27 mouse cellular contexts compared by ENCODE assay signal in genomic region chr7:105356064-105356463, GRCm38 (mm10). TPM values are rescaled to one million over a fixed set of nuclear protein-coding genes. Genes with fewer than 3 reads are reported as not detected.
DNase-seq lines count a peak whose midpoint lies in the region; ATAC-seq and TF ChIP-seq lines count a peak whose summit lies in the region.
"Not testable (repeated sequence)": the region's sequence is repeated elsewhere in the genome, so short reads cannot be mapped to it uniquely, and the experiment has no call there.
"Had no signal": no experiment of that assay in that cellular context is flagged by ENCODE, and none has a peak within 500 bp of the region (broad histone marks: within the 10 kb centered on the region; RNA-seq: fewer than 3 reads in every experiment).

No protein-coding gene starts in this region.

- not testable (repeated sequence) for H3K27me3 ChIP-seq in heart, embryonic 12.5 days (replicated peaks); hindbrain, embryonic 12.5 days; hindbrain, embryonic 15.5 days; kidney, postnatal 0 days (ENCODE audit: insufficient read depth, low read length); liver, embryonic 15.5 days; midbrain, embryonic 12.5 days; midbrain, postnatal 0 days (ENCODE audit: insufficient read depth, low read length); neural tube, embryonic 13.5 days

- H3K27ac ChIP-seq in heart, embryonic 12.5 days (ENCODE audit: poor library complexity, severe bottlenecking); hindbrain, embryonic 12.5 days; hindbrain, embryonic 15.5 days (replicated peaks); kidney, postnatal 0 days; liver, embryonic 15.5 days (replicated peaks); midbrain, embryonic 12.5 days (replicated peaks); midbrain, postnatal 0 days (ENCODE audit: low read depth, low read length); neural tube, embryonic 13.5 days (replicated peaks): not testable (repeated sequence)

- not testable (repeated sequence) for H3K36me3 ChIP-seq in heart, embryonic 12.5 days; hindbrain, embryonic 12.5 days; hindbrain, embryonic 15.5 days; kidney, postnatal 0 days (ENCODE audit: insufficient read depth, low read length); liver, embryonic 15.5 days (replicated peaks); midbrain, embryonic 12.5 days; midbrain, postnatal 0 days (ENCODE audit: insufficient read depth, low read length); neural tube, embryonic 13.5 days

- H3K9ac ChIP-seq in heart, embryonic 12.5 days; hindbrain, embryonic 12.5 days; hindbrain, embryonic 15.5 days; kidney, postnatal 0 days (ENCODE audit: low read depth, low read length); liver, embryonic 15.5 days; midbrain, embryonic 12.5 days (replicated peaks); midbrain, postnatal 0 days (replicated peaks; ENCODE audit: low read length, poor library complexity, severe bottlenecking); neural tube, embryonic 13.5 days: not testable (repeated sequence)

- peak; percentile 45; the same call in 1 of the 2 replicates for ATAC-seq in heart, embryonic 12.5 days (ENCODE audit: insufficient number of reproducible peaks, low FRiP score)
- ATAC-seq in hindbrain, embryonic 12.5 days (ENCODE audit: low FRiP score): peak; percentile 83
- ATAC-seq in hindbrain, embryonic 15.5 days (ENCODE audit: low FRiP score, low read depth): peak; percentile 69
- 0 out of 2 replicates have a peak, but pooled peaks have one; percentile 40 for ATAC-seq in kidney, postnatal 0 days (replicated peaks; ENCODE audit: low FRiP score, low read depth)
- peak; percentile 58 for ATAC-seq in liver, embryonic 15.5 days (ENCODE audit: insufficient read depth)
- peak; percentile 62 for ATAC-seq in midbrain, embryonic 12.5 days (ENCODE audit: low FRiP score, low read depth)
- ATAC-seq in midbrain, postnatal 0 days (ENCODE audit: low FRiP score): 0 out of 2 replicates have a peak, but pooled peaks have one; percentile 41
- ATAC-seq in neural tube, embryonic 13.5 days (ENCODE audit: low read depth): peak; percentile 72

- not testable (repeated sequence) for DNase-seq in kidney, postnatal 0 days (ENCODE audit: low spot score); midbrain, postnatal 0 days (ENCODE audit: low spot score)

- H3K4me3 ChIP-seq in heart, embryonic 12.5 days; hindbrain, embryonic 12.5 days; hindbrain, embryonic 15.5 days; kidney, postnatal 0 days (replicated peaks; ENCODE audit: low read depth, low read length); liver, embryonic 15.5 days (replicated peaks); midbrain, embryonic 12.5 days; midbrain, postnatal 0 days (ENCODE audit: low read depth, low read length); neural tube, embryonic 13.5 days: not testable (repeated sequence)

- H3K9me3 ChIP-seq in heart, embryonic 12.5 days (replicated peaks); hindbrain, embryonic 12.5 days (replicated peaks); hindbrain, embryonic 15.5 days; kidney, postnatal 0 days (replicated peaks; ENCODE audit: low read length); liver, embryonic 15.5 days (replicated peaks); midbrain, embryonic 12.5 days; midbrain, postnatal 0 days (ENCODE audit: low read length); neural tube, embryonic 13.5 days: not testable (repeated sequence)

- not testable (repeated sequence) for TF ChIP-seq CTCF in kidney, postnatal 0 days (IDR thresholded peaks at IDR 0.05; ENCODE audit: low read depth); midbrain, postnatal 0 days (IDR thresholded peaks at IDR 0.05)

- no CpG with 5 or more reads among the region's 5 CpGs for WGBS in heart, embryonic 12.5 days
- no CpG with 5 or more reads among the region's 5 CpGs for WGBS in hindbrain, embryonic 12.5 days
- no CpG with 5 or more reads among the region's 5 CpGs for WGBS in hindbrain, embryonic 15.5 days
- WGBS in kidney, postnatal 0 days: no CpG with 5 or more reads among the region's 5 CpGs
- WGBS in liver, embryonic 15.5 days (ENCODE audit: insufficient replicate concordance): no CpG with 5 or more reads among the region's 5 CpGs
- no CpG with 5 or more reads among the region's 5 CpGs for WGBS in midbrain, embryonic 12.5 days
- WGBS in midbrain, postnatal 0 days: no CpG with 5 or more reads among the region's 5 CpGs
- no CpG with 5 or more reads among the region's 5 CpGs for WGBS in neural tube, embryonic 13.5 days

- not testable (repeated sequence) for H3K4me2 ChIP-seq in heart, embryonic 12.5 days; hindbrain, embryonic 12.5 days (replicated peaks); hindbrain, embryonic 15.5 days; kidney, postnatal 0 days (ENCODE audit: low read length); liver, embryonic 15.5 days; midbrain, embryonic 12.5 days (replicated peaks); midbrain, postnatal 0 days (ENCODE audit: low read depth, low read length, poor library complexity, severe bottlenecking); neural tube, embryonic 13.5 days

- not testable (repeated sequence) for H3K4me1 ChIP-seq in heart, embryonic 12.5 days (replicated peaks); hindbrain, embryonic 12.5 days; hindbrain, embryonic 15.5 days (replicated peaks); kidney, postnatal 0 days (replicated peaks; ENCODE audit: insufficient read depth, low read length); liver, embryonic 15.5 days (replicated peaks); midbrain, embryonic 12.5 days; midbrain, postnatal 0 days (ENCODE audit: insufficient read depth, low read length); neural tube, embryonic 13.5 days (replicated peaks)

RNA-seq across cellular contexts. Expression of gene Olfr692, which starts 12.0 kb away (rescaled TPM):
- not detected in 2 replicates for polyA plus RNA-seq in heart, embryonic 12.5 days (2016; fragmentation: Nextera tagmentation; extraction: Ambion mirVana)
- not detected in 2 replicates for polyA plus RNA-seq in hindbrain, embryonic 12.5 days (2016; fragmentation: Nextera tagmentation; extraction: Ambion mirVana)
- polyA plus RNA-seq in hindbrain, embryonic 15.5 days (2015; fragmentation: Nextera tagmentation; extraction: Ambion mirVana): not detected in 2 replicates
- polyA plus RNA-seq in kidney, postnatal 0 days (2015; fragmentation: Nextera tagmentation; extraction: Ambion mirVana): not detected in 2 replicates
- not detected in 2 replicates for polyA plus RNA-seq in liver, embryonic 15.5 days (2015; fragmentation: Nextera tagmentation; extraction: Ambion mirVana)
- polyA plus RNA-seq in midbrain, embryonic 12.5 days (2016; fragmentation: Nextera tagmentation; extraction: Ambion mirVana): not detected in 2 replicates
- total RNA-seq in midbrain, postnatal 0 days (2014; rRNA removed): not detected in 2 replicates
- polyA plus RNA-seq in midbrain, postnatal 0 days (2015; fragmentation: Nextera tagmentation; extraction: Ambion mirVana): 0.14 TPM in 1 of 2 replicates, not detected in the other
- polyA plus RNA-seq in neural tube, embryonic 13.5 days (2015; fragmentation: Nextera tagmentation; extraction: Ambion mirVana): not detected in 2 replicates
- total RNA-seq: adrenal gland, adult 8-10 months; adrenal gland, postnatal 25 days; ES-E14; gastrocnemius, adult 8-10 months; gastrocnemius, postnatal 25 days; heart, adult 18-20 months; heart, postnatal 25 days; hematopoietic stem cell, adult 5-6 weeks had no signal
- polyA plus RNA-seq: activated CD4-positive, CD25-positive, alpha-beta regulatory T cell, adult 4 months; brain, embryonic 14.5 days; cortical plate, adult 2 months; embryonic facial prominence, embryonic 10.5 days; embryonic facial prominence, embryonic 13.5 days; erythroblast, embryonic 14.5 days; forebrain, embryonic 12.5 days; forebrain, embryonic 15.5 days; gonadal fat pad, adult 2 months; heart, embryonic 13.5 days; heart, postnatal 0 days had no signal

RNA-seq across cellular contexts. Expression of gene Olfr691, which starts 14.0 kb away (rescaled TPM):
- polyA plus RNA-seq in heart, embryonic 12.5 days (2016; fragmentation: Nextera tagmentation; extraction: Ambion mirVana): not detected in 2 replicates
- 0.13 and 0.22 TPM in 2 replicates for polyA plus RNA-seq in hindbrain, embryonic 12.5 days (2016; fragmentation: Nextera tagmentation; extraction: Ambion mirVana)
- 0.12 and 0.16 TPM in 2 replicates for polyA plus RNA-seq in hindbrain, embryonic 15.5 days (2015; fragmentation: Nextera tagmentation; extraction: Ambion mirVana)
- polyA plus RNA-seq in kidney, postnatal 0 days (2015; fragmentation: Nextera tagmentation; extraction: Ambion mirVana): not detected in 2 replicates
- not detected in 2 replicates for polyA plus RNA-seq in liver, embryonic 15.5 days (2015; fragmentation: Nextera tagmentation; extraction: Ambion mirVana)
- not detected in 2 replicates for polyA plus RNA-seq in midbrain, embryonic 12.5 days (2016; fragmentation: Nextera tagmentation; extraction: Ambion mirVana)
- 0.76 and 2.6 TPM in 2 replicates for total RNA-seq in midbrain, postnatal 0 days (2014; rRNA removed)
- polyA plus RNA-seq in midbrain, postnatal 0 days (2015; fragmentation: Nextera tagmentation; extraction: Ambion mirVana): 0.09 and 0.26 TPM in 2 replicates
- polyA plus RNA-seq in neural tube, embryonic 13.5 days (2015; fragmentation: Nextera tagmentation; extraction: Ambion mirVana): 0.29 TPM in 1 of 2 replicates, not detected in the other
- total RNA-seq: adrenal gland, postnatal 25 days; ES-E14; gastrocnemius, adult 8-10 months; gastrocnemius, postnatal 25 days; heart, adult 18-20 months; heart, postnatal 25 days; hematopoietic stem cell, adult 5-6 weeks had no signal
- polyA plus RNA-seq: embryonic facial prominence, embryonic 10.5 days; erythroblast, embryonic 14.5 days; forebrain, embryonic 12.5 days; forebrain, embryonic 15.5 days; gonadal fat pad, adult 2 months; heart, embryonic 13.5 days; heart, postnatal 0 days had no signal

RNA-seq across cellular contexts. Expression of gene Gm5901, which starts 18.8 kb away (rescaled TPM):
- polyA plus RNA-seq in heart, embryonic 12.5 days (2016; fragmentation: Nextera tagmentation; extraction: Ambion mirVana): not detected in 2 replicates
- not detected in 2 replicates for polyA plus RNA-seq in hindbrain, embryonic 12.5 days (2016; fragmentation: Nextera tagmentation; extraction: Ambion mirVana)
- polyA plus RNA-seq in hindbrain, embryonic 15.5 days (2015; fragmentation: Nextera tagmentation; extraction: Ambion mirVana): not detected in 2 replicates
- polyA plus RNA-seq in kidney, postnatal 0 days (2015; fragmentation: Nextera tagmentation; extraction: Ambion mirVana): not detected in 2 replicates
- polyA plus RNA-seq in liver, embryonic 15.5 days (2015; fragmentation: Nextera tagmentation; extraction: Ambion mirVana): not detected in 2 replicates
- not detected in 2 replicates for polyA plus RNA-seq in midbrain, embryonic 12.5 days (2016; fragmentation: Nextera tagmentation; extraction: Ambion mirVana)
- total RNA-seq in midbrain, postnatal 0 days (2014; rRNA removed): not detected in 2 replicates
- 0.48 and 0.57 TPM in 2 replicates for polyA plus RNA-seq in midbrain, postnatal 0 days (2015; fragmentation: Nextera tagmentation; extraction: Ambion mirVana)
- not detected in 2 replicates for polyA plus RNA-seq in neural tube, embryonic 13.5 days (2015; fragmentation: Nextera tagmentation; extraction: Ambion mirVana)
- total RNA-seq: adrenal gland, adult 8-10 months; adrenal gland, postnatal 25 days; gastrocnemius, adult 8-10 months; gastrocnemius, postnatal 25 days; heart, adult 18-20 months; heart, postnatal 25 days; hematopoietic stem cell, adult 5-6 weeks had no signal
- polyA plus RNA-seq: activated CD4-positive, CD25-positive, alpha-beta regulatory T cell, adult 4 months; brain, embryonic 14.5 days; cortical plate, adult 2 months; embryonic facial prominence, embryonic 10.5 days; embryonic facial prominence, embryonic 13.5 days; erythroblast, embryonic 14.5 days; forebrain, embryonic 12.5 days; forebrain, embryonic 15.5 days; heart, embryonic 13.5 days; heart, postnatal 0 days had no signal

RNA-seq across cellular contexts. Expression of gene Olfr690, which starts 22.2 kb away (rescaled TPM):
- not detected in 2 replicates for polyA plus RNA-seq in heart, embryonic 12.5 days (2016; fragmentation: Nextera tagmentation; extraction: Ambion mirVana)
- not detected in 2 replicates for polyA plus RNA-seq in hindbrain, embryonic 12.5 days (2016; fragmentation: Nextera tagmentation; extraction: Ambion mirVana)
- not detected in 2 replicates for polyA plus RNA-seq in hindbrain, embryonic 15.5 days (2015; fragmentation: Nextera tagmentation; extraction: Ambion mirVana)
- polyA plus RNA-seq in kidney, postnatal 0 days (2015; fragmentation: Nextera tagmentation; extraction: Ambion mirVana): not detected in 2 replicates
- polyA plus RNA-seq in liver, embryonic 15.5 days (2015; fragmentation: Nextera tagmentation; extraction: Ambion mirVana): not detected in 2 replicates
- polyA plus RNA-seq in midbrain, embryonic 12.5 days (2016; fragmentation: Nextera tagmentation; extraction: Ambion mirVana): not detected in 2 replicates
- total RNA-seq in midbrain, postnatal 0 days (2014; rRNA removed): 0.22 and 1.4 TPM in 2 replicates
- polyA plus RNA-seq in midbrain, postnatal 0 days (2015; fragmentation: Nextera tagmentation; extraction: Ambion mirVana): not detected in 2 replicates
- not detected in 2 replicates for polyA plus RNA-seq in neural tube, embryonic 13.5 days (2015; fragmentation: Nextera tagmentation; extraction: Ambion mirVana)
- total RNA-seq: adrenal gland, adult 8-10 months; adrenal gland, postnatal 25 days; ES-E14; gastrocnemius, adult 8-10 months; gastrocnemius, postnatal 25 days; heart, adult 18-20 months; heart, postnatal 25 days; hematopoietic stem cell, adult 5-6 weeks had no signal
- polyA plus RNA-seq: activated CD4-positive, CD25-positive, alpha-beta regulatory T cell, adult 4 months; embryonic facial prominence, embryonic 10.5 days; embryonic facial prominence, embryonic 13.5 days; erythroblast, embryonic 14.5 days; forebrain, embryonic 12.5 days; forebrain, embryonic 15.5 days; gonadal fat pad, adult 2 months; heart, embryonic 13.5 days; heart, postnatal 0 days had no signal

RNA-seq across cellular contexts. Expression of gene Fam160a2, which starts 43.8 kb away (rescaled TPM):
- 34.0 and 36.2 TPM in 2 replicates for polyA plus RNA-seq in heart, embryonic 12.5 days (2016; fragmentation: Nextera tagmentation; extraction: Ambion mirVana)
- polyA plus RNA-seq in hindbrain, embryonic 12.5 days (2016; fragmentation: Nextera tagmentation; extraction: Ambion mirVana): 41.6 and 44.7 TPM in 2 replicates
- polyA plus RNA-seq in hindbrain, embryonic 15.5 days (2015; fragmentation: Nextera tagmentation; extraction: Ambion mirVana): 43.7 and 45.1 TPM in 2 replicates
- polyA plus RNA-seq in kidney, postnatal 0 days (2015; fragmentation: Nextera tagmentation; extraction: Ambion mirVana): 28.0 and 33.2 TPM in 2 replicates
- 12.6 and 17.6 TPM in 2 replicates for polyA plus RNA-seq in liver, embryonic 15.5 days (2015; fragmentation: Nextera tagmentation; extraction: Ambion mirVana)
- 41.8 and 46.2 TPM in 2 replicates for polyA plus RNA-seq in midbrain, embryonic 12.5 days (2016; fragmentation: Nextera tagmentation; extraction: Ambion mirVana)
- total RNA-seq in midbrain, postnatal 0 days (2014; rRNA removed): 33.4 and 35.8 TPM in 2 replicates
- polyA plus RNA-seq in midbrain, postnatal 0 days (2015; fragmentation: Nextera tagmentation; extraction: Ambion mirVana): 37.3 and 37.6 TPM in 2 replicates
- polyA plus RNA-seq in neural tube, embryonic 13.5 days (2015; fragmentation: Nextera tagmentation; extraction: Ambion mirVana): 36.7 and 43.2 TPM in 2 replicates
